Mouse (Mus musculus): ENCODE results near the gene Chd5. TPM values are rescaled to one million over a fixed set of nuclear protein-coding genes. Genes with fewer than 3 reads are reported as not detected.

The Chd5 gene
- polyA plus RNA-seq, 1 experiment from 2014 or later: 0.01 TPM

DNA sequence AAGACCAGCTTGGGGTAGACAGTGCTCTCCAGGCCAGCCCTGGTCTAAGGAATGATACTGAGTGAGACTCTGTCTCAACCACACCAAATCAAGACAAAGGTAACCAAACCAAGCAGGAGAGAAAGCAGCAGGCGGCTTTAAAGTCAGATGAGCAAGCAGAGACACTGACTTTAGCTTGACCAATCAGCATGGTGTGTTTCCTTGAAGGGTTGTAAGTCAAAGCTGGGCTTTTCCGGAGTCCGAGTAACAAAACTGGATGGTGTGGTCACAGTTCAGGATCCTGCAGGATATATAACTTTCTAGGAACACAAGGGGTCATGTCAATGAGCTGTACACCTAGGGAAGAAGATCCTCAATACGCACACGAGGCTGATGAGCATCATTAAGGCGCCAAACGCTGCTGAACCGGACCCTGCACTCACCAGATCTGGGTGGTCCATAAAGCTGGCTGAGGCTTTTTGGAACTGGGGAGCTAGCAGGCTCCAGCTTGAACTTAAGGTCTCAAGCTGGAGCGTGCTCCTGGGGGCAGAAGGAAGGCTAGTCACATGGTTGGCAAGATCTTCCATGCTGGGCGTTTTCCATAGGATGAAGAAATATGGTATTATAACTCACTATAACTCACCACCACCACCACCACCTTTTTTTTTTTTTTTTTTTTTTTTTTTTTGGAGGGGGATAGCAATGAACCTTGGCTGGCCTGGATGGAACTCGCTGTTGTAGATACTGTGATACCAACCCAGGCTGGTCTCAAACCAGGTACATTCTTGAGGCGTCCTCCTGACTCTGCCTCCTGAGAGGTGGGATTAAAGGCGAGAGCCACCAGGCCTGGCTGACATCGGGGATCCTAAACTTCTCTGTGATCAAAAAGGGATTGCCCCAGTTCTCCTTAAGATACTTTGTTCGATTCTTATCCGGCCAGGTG lies 13.5 kb upstream of the Chd5 start:
- Histone ChIP-seq H3K4me1 (peaks cover 17% of the 10 kb centered on the region), H3K4me3 (peak overlapping the region; percentile 94), H3K27me3 (ENCODE audit: low read depth, poor library complexity, severe bottlenecking) (peaks cover 6% of the 10 kb centered on the region; the same call in 1 of the 2 replicates), H3K36me3 (peaks cover 30% of the 10 kb centered on the region), H3K27ac (peak overlapping the region; percentile 95), H3K9me3 (replicated peaks) (no peaks in the 10 kb centered on the region)
- DNase-seq (ENCODE audit: low spot score): no peak
- 56% methylated on average over 16 of the region's 16 CpGs for WGBS

DNA sequence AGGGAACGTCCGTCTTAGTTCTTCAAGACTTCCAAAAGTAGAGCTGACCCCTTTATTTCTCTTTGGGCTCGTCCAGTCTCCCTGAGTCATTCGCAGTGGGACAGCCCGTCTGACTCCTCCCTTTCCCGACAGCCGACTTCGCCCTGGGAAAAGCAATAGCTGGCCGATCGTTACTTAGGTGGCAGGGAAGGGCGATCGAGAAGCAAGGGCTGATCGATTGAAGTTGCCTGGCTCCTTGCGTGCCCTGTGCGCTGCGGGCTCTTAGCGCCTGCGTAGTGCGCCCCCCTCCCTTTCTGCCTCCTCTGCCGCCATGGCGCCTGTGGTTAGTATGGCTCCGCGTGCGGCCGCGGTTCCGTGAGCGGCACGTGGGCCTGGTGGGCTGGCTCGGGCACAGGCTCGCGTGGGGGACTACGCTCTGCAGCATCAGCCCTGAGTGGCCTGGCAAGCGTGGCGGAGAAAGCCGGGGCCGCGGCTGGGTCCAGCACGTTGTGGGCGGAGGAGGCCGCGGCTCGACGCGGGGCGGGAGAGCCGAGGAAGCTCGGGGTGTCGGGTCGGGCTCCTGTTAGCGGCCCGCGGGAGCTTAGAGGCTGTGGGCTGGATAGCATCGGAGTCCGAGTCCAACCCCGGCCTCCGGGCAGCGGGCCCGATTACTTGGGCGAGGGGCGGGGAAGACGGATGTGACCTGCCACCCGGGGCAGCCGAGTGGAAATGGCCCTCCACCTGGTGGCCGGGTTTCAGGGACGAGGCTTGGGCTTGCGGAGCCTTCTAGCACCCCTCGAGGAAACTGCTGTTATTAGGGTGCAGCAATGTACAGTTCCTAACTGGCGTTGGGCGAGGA lies 12.7 kb upstream of the Chd5 start, which contains the start of gene Rpl22:
TSS of gene Rpl22 (plus strand) at position 169 of the 838 bp plus-strand sequence.
- H3K27ac ChIP-seq: peak within 1 kb of the TSS; percentile 95
- H3K9me3 ChIP-seq (replicated peaks): no peaks in the 10 kb centered on the region
- peaks cover 39% of the 10 kb centered on the region for H3K36me3 ChIP-seq
- peak; percentile 90 for DNase-seq (ENCODE audit: low spot score)
- under 1% methylated on average over 69 of the region's 70 CpGs for WGBS
- peaks cover 6% of the 10 kb centered on the region; the same call in 1 of the 2 replicates for H3K27me3 ChIP-seq (ENCODE audit: low read depth, poor library complexity, severe bottlenecking)
- peak within 1 kb of the TSS; percentile 94 for H3K4me3 ChIP-seq
- H3K4me1 ChIP-seq: peaks cover 21% of the 10 kb centered on the region

DNA sequence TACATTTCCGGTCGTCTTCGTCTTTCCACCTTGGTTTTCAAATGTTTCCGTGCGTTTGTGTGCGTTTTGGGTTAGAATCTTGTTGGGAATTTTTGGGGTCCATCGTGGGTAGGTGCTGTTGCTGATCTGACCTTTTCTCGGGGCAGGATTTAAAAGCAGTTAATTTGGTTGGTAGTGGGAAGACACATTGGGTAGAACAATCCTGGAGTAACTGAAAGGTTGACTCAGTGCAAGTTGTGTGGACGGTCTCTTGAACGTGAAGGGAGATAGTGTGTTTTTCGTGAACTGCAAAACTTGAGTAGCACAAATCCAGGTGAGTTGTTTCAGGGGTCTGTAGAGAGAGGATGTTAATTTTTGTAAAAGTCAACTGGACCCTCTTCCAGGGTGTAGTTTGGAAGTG lies 11.9 kb upstream of the Chd5 start:
- 2% methylated on average over 11 of the region's 11 CpGs for WGBS
- Histone ChIP-seq H3K9me3 (replicated peaks) (no peaks in the 10 kb centered on the region), H3K4me3 (peak overlapping the region; percentile 94), H3K27ac (peak overlapping the region; percentile 95), H3K4me1 (peaks cover 21% of the 10 kb centered on the region), H3K36me3 (peaks cover 46% of the 10 kb centered on the region), H3K27me3 (ENCODE audit: low read depth, poor library complexity, severe bottlenecking) (peaks cover 4% of the 10 kb centered on the region; the same call in 1 of the 2 replicates)
- no peak for DNase-seq (ENCODE audit: low spot score)

DNA sequence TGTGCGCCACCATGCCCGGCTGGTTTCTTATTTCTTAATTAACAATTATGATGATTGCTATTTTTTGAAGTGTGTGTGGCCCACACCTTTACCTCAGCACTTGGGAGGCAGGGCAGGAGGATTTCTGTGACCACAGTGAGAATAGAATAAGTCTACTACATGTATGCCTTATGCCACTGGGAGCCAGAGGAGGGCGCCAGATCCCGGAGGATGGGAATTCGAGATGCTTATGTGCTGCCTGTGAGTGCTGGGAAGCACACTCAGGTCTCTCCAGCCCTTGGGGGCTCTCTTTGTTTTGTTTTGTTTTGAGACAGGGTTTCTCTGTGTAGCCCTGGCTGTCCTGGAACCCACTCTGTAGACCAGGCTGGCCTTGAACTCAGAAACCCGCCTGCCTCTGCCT lies 9.8 kb upstream of the Chd5 start:
- Histone ChIP-seq H3K36me3 (peaks cover 68% of the 10 kb centered on the region), H3K4me3 (no peak overlapping the region)
- 76% methylated on average over 6 of the region's 6 CpGs for WGBS

DNA sequence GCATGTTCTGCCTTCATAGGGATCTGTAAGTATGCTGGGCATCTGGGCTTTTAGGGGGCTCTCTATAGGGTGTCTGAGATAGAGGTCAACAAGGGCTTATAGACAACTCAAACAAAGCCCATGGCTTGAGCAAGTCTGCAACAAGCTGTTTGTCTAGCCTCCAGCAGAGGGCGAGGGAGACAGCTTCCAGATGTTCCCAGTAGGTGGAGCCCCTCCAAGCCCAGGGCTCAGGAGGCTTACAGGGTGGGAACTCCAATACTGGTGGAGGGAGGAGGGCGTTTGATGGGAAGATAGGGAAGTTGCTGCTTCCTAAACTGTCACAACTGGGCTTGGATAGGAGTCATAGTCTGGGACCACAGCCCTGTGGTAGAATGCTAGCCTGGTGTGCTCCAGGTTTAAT lies 5.5 kb upstream of the Chd5 start:
- Histone ChIP-seq H3K27me3 (ENCODE audit: low read depth, poor library complexity, severe bottlenecking) (peaks cover 33% of the 10 kb centered on the region), H3K9me3 (replicated peaks) (no peaks in the 10 kb centered on the region), H3K27ac (no peak overlapping the region), H3K4me3 (no peak overlapping the region), H3K36me3 (peaks cover 83% of the 10 kb centered on the region), H3K4me1 (peaks cover 6% of the 10 kb centered on the region)
- WGBS: 47% methylated on average over 2 of the region's 2 CpGs
- peak; percentile 75 for DNase-seq (ENCODE audit: low spot score)

More for the DNA sequence above, 9.8 kb upstream of the Chd5 start:
- DNase-seq (ENCODE audit: low spot score): peak; percentile 62
- H3K27me3 ChIP-seq (ENCODE audit: low read depth, poor library complexity, severe bottlenecking): no peaks in the 10 kb centered on the region
- peaks cover 21% of the 10 kb centered on the region for H3K4me1 ChIP-seq
- no peaks in the 10 kb centered on the region for H3K9me3 ChIP-seq (replicated peaks)
- H3K27ac ChIP-seq: no peak overlapping the region

DNA sequence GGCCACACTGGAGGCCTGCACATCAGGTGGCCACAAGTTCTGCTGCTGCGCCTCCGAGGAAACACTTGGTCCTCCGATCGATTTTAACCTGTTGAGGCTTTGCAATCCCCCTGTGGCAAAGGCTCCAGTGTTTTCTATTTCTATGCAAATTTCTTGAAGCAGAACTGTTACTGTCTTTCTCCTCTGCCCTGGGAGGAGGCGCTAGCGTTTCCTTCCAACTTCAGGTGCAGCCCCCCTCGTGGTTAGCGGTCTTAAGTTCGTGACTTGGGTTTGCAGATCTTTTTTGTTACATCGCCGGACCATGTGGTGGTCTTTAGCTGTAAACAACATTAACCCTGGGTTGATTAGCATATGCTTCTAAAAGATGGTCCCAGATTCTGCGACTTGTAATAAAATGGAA lies 4.9 kb upstream of the Chd5 start:
- Histone ChIP-seq H3K4me3 (no peak overlapping the region), H3K4me1 (peaks cover 9% of the 10 kb centered on the region), H3K27me3 (ENCODE audit: low read depth, poor library complexity, severe bottlenecking) (peaks cover 39% of the 10 kb centered on the region), H3K27ac (no peak overlapping the region), H3K9me3 (replicated peaks) (no peaks in the 10 kb centered on the region), H3K36me3 (peaks cover 77% of the 10 kb centered on the region)
- 96% methylated on average over 12 of the region's 12 CpGs for WGBS
- no peak for DNase-seq (ENCODE audit: low spot score)

DNA sequence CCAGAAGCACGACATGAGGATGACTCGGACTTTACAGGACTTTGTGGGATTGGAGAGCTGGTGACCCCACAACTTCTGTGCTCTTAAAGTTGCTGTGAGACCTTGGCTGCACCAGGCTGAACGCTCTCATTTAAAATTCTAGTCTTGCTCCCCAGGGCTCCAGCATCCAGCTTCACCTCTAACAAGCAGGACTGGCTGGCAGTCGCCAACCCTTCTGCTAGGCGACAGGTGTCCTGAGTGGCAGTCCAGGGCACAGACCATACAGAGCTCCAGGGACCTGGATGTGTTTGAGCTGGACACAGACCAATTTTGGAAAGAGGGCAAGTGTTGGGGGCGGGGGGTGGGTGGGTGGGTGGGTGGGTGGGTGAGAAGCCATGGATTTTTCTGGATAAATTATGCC lies 679 bp upstream of the Chd5 start:
- no peak overlapping the region for H3K4me3 ChIP-seq
- WGBS: 28% methylated on average over 6 of the region's 6 CpGs
- no peaks in the 10 kb centered on the region for H3K9me3 ChIP-seq (replicated peaks)
- H3K27ac ChIP-seq: no peak overlapping the region
- H3K36me3 ChIP-seq: peaks cover 35% of the 10 kb centered on the region
- no peak for DNase-seq (ENCODE audit: low spot score)
- peaks cover 79% of the 10 kb centered on the region for H3K27me3 ChIP-seq (ENCODE audit: low read depth, poor library complexity, severe bottlenecking)
- peaks cover 27% of the 10 kb centered on the region for H3K4me1 ChIP-seq

DNA sequence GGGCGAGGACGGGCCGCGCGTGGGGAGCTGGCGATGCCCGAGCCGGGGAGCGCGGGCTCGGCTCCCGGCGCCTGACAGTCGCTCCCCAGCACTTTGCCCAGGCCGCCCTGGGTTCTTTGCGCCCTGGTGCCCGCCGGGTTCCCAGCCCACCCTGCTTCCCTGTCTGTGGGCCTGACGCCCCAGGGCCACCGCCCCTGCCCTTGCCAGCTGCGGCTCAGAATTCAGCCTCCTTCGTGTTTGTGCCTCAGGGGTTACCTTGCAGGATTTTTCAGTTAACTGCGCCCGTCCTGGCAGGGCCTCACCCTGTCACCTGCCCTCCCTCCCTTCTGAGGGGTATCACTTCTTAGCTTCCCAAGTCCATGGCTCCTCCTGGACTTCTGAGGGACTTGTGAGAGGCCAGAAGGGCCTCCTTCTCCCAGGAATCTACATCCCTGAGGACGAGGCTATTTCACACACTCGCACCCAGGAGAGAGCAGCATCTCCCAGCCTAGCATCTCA lies 891 bp downstream of the Chd5 start:
- Histone ChIP-seq H3K4me3 (peak overlapping the region; percentile 59), H3K27me3 (ENCODE audit: low read depth, poor library complexity, severe bottlenecking) (peaks cover 93% of the 10 kb centered on the region), H3K9me3 (replicated peaks) (no peaks in the 10 kb centered on the region), H3K4me1 (peaks cover 33% of the 10 kb centered on the region), H3K27ac (0 out of 2 replicates have a peak overlapping the region, but pooled peaks have one; percentile 43), H3K36me3 (peaks cover 19% of the 10 kb centered on the region)
- WGBS: 4% methylated on average over 10 of the region's 26 CpGs
- no peak for DNase-seq (ENCODE audit: low spot score)

DNA sequence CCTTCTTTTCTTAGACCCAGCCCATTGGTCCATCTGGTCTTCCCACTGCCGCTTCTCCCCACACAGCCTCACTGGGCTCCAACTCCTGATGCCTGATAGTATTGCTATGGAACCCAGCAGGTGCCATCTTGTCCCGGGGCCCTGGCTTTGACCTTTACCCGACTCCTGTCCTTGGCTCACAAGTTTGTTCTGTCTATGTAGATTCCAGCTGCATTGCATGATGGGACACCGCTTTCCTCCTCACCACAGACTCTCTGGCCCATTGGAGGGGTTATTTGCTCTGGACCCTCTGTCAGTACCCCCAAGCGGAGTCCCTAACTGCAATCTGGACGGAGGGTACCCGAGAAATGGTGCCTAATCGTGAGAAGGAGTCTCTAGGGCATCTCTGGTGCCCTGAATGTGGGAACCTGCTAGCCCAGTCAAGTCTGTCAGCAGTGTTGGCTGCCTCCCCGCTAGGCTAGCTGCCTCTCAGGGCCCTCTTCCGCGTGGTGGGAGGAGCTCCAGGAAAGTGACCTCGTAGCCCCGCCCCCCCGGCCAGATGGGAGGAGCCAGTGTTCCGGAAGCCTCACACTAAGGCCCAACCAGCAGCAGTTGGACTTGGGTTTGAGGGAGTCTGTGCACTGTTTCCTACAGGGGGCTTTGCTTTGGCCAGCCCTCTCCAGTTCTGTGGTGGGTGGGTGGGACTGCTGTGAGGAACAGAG lies 2.3 kb downstream of the Chd5 start:
- 34% methylated on average over 15 of the region's 15 CpGs for WGBS
- H3K9me3 ChIP-seq (replicated peaks): no peaks in the 10 kb centered on the region
- DNase-seq (ENCODE audit: low spot score): peak; percentile 46
- peaks cover 95% of the 10 kb centered on the region for H3K27me3 ChIP-seq (ENCODE audit: low read depth, poor library complexity, severe bottlenecking)
- H3K36me3 ChIP-seq: peaks cover 5% of the 10 kb centered on the region
- peaks cover 33% of the 10 kb centered on the region for H3K4me1 ChIP-seq
- H3K4me3 ChIP-seq: no peak overlapping the region
- H3K27ac ChIP-seq: no peak overlapping the region

DNA sequence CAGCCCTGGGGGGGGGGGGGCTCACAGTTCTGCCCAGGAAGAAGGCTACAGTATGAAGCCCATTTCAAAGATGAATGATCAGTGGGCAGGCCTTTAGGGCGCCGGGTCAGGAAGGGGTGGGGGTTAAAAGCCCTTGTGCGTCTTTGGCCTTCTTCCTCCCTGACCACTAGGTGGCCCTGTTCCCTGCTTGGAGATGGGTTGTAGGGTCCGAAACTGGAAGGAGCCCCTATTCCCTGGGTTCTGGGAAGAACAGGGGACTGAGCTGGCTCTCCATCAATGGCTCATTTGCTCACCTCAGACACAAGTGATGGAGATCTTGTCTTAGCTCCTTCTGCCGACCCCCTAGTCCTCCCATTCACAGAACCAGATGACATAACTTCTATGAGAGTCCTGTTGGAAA lies 4.8 kb downstream of the Chd5 start:
- Histone ChIP-seq H3K9me3 (replicated peaks) (no peaks in the 10 kb centered on the region), H3K36me3 (no peaks in the 10 kb centered on the region), H3K4me3 (no peak overlapping the region), H3K27ac (no peak overlapping the region), H3K27me3 (ENCODE audit: low read depth, poor library complexity, severe bottlenecking) (peaks cover 86% of the 10 kb centered on the region), H3K4me1 (peaks cover 31% of the 10 kb centered on the region)
- peak; percentile 59 for DNase-seq (ENCODE audit: low spot score)
- 11% methylated on average over 5 of the region's 5 CpGs for WGBS

DNA sequence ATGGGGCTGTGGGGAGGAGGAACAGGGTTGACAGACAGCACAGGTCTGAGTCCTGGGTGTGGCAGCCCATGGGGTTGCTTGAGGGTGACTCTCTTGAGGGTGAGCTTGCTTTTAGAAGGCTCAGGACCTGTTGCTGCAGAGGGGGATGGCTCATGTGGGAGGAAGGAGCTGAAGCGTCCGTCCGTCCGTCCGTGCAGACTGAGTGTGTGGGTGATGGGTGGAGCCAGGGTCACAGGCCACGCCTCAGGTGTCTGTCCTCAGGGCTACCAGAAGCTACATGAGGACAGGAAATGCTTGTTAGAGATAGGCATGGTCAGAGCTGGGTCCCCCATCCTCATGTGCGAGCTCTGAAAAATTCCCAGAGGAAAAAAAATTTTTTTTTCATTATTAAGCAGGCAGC lies 6.2 kb downstream of the Chd5 start:
- Histone ChIP-seq H3K9me3 (replicated peaks) (no peaks in the 10 kb centered on the region), H3K27ac (no peak overlapping the region), H3K4me1 (peaks cover 18% of the 10 kb centered on the region), H3K4me3 (no peak overlapping the region), H3K27me3 (ENCODE audit: low read depth, poor library complexity, severe bottlenecking) (peaks cover 86% of the 10 kb centered on the region), H3K36me3 (no peaks in the 10 kb centered on the region)
- DNase-seq (ENCODE audit: low spot score): no peak
- 64% methylated on average over 7 of the region's 7 CpGs for WGBS

DNA sequence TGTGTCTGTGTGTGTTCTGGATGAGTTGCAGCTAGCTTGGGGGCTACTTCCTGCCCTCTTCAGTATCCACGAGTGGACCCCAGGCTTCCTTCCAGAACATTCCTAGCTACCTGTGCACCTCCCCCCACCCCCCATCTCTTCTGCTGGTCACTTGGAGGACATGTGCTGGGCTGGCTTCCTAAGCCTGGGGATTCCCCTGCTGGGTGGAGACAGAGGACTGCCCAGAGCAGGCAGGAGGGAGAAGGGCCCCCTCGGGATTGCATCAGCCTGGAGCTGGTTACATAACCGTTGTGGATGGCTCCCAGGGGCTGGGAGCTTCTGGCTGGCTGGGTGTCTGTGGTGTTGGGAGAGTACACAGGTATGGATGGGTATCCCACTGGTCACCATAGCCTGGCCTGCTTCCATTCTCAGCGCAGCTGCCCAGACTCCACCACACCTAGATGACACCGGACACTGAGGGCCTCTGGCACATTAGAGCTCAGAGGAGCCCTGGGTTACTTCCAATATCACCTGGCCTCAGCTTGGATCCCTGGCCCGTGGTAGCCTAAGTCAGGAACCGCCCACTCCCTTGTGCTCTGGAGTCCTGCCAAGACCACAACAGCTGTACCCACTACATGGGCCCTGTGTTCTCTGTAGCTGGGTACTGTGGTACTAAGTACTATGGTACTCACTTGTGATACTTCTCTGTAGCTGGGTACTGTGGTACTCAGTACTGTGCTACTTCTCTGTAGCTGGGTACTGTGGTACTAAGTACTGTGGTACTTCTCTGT lies 6.9 kb downstream of the Chd5 start:
- Histone ChIP-seq H3K4me1 (peaks cover 20% of the 10 kb centered on the region), H3K36me3 (no peaks in the 10 kb centered on the region), H3K27ac (no peak overlapping the region), H3K27me3 (ENCODE audit: low read depth, poor library complexity, severe bottlenecking) (peaks cover 86% of the 10 kb centered on the region), H3K4me3 (no peak overlapping the region), H3K9me3 (replicated peaks) (no peaks in the 10 kb centered on the region)
- 60% methylated on average over 7 of the region's 7 CpGs for WGBS
- DNase-seq (ENCODE audit: low spot score): no peak

All from limb, embryonic 10.5 days (tissue).